26 mouse cellular contexts compared by ENCODE assay signal in the genomic region with DNA sequence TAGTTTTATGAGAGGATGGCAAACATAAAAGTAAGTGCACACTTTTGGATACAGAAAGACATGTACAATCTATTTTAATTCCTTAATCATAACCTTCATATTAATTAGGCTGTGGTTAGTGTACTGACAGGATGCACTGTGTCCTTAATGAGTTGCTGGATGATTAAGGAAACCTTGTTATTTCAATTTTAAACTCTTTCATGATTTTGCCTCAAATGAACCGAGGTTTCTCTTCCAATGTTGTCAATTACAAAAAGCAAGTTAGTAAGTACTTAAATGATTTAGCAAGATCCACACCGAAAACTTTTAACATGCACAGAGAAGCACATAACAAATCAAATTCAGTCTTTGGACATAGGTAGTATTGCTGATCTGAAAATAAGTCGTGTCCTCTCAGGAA.
"Had no signal": no experiment of that assay in that cellular context is flagged by ENCODE, and none has a peak within 500 bp of the region (broad histone marks: within the 10 kb centered on the region; RNA-seq: fewer than 3 reads in every experiment).

No protein-coding gene starts in this region.

- H3K4me3 ChIP-seq: embryonic facial prominence, embryonic 10.5 days; embryonic facial prominence, embryonic 12.5 days; embryonic facial prominence, embryonic 13.5 days; embryonic facial prominence, embryonic 15.5 days; erythroblast, embryonic 14.5 days; forebrain, embryonic 10.5 days; forebrain, embryonic 12.5 days; forebrain, embryonic 13.5 days; forebrain, embryonic 15.5 days; gastrocnemius, adult 2 months; heart, adult 2 months had no signal

- H3K27me3 ChIP-seq: embryonic facial prominence, embryonic 12.5 days; embryonic facial prominence, embryonic 13.5 days; embryonic facial prominence, embryonic 15.5 days; forebrain, embryonic 12.5 days; forebrain, embryonic 13.5 days; forebrain, embryonic 15.5 days had no signal

- DNase-seq: cerebellum, adult 8-10 months; cerebellum, adult 9-10 months; cerebellum, adult 9-11 months; cerebellum, postnatal 10 days; cerebellum, postnatal 14 days; cerebellum, postnatal 25 days; cerebellum, postnatal 36 days; embryo, embryonic 11 days; forebrain, postnatal 0 days; gastrocnemius, adult 2 months; gastrocnemius, postnatal 10 days; gastrocnemius, postnatal 14 days; gastrocnemius, postnatal 25 days; gastrocnemius, postnatal 36 days; heart, adult 11 months; heart, adult 18-20 months; heart, adult 2 months had no signal

- H3K27ac ChIP-seq: embryonic facial prominence, embryonic 10.5 days; embryonic facial prominence, embryonic 12.5 days; embryonic facial prominence, embryonic 13.5 days; embryonic facial prominence, embryonic 15.5 days; forebrain, embryonic 10.5 days; forebrain, embryonic 12.5 days; forebrain, embryonic 13.5 days; forebrain, embryonic 15.5 days; gastrocnemius, adult 2 months; heart, adult 2 months had no signal

- H3K9me3 ChIP-seq: embryonic facial prominence, embryonic 10.5 days; embryonic facial prominence, embryonic 12.5 days; embryonic facial prominence, embryonic 13.5 days; embryonic facial prominence, embryonic 15.5 days; forebrain, embryonic 10.5 days; forebrain, embryonic 12.5 days; forebrain, embryonic 13.5 days; forebrain, embryonic 15.5 days had no signal

- H3K4me1 ChIP-seq: embryonic facial prominence, embryonic 10.5 days; embryonic facial prominence, embryonic 12.5 days; embryonic facial prominence, embryonic 13.5 days; embryonic facial prominence, embryonic 15.5 days; forebrain, embryonic 12.5 days; forebrain, embryonic 13.5 days; forebrain, embryonic 15.5 days had no signal

- H3K36me3 ChIP-seq: embryonic facial prominence, embryonic 10.5 days; embryonic facial prominence, embryonic 12.5 days; embryonic facial prominence, embryonic 13.5 days; embryonic facial prominence, embryonic 15.5 days; forebrain, embryonic 10.5 days; forebrain, embryonic 12.5 days; forebrain, embryonic 15.5 days had no signal
